Mouse (Mus musculus): ENCODE measurements around the gene Gabrg2.

- no peak for TF ChIP-seq POLR2A (IDR thresholded peaks at IDR 0.05; ENCODE audit: insufficient read depth, low read length)
- no peak for TF ChIP-seq EP300 (IDR thresholded peaks at IDR 0.05; ENCODE audit: insufficient read depth, low read depth, low read length)
Measured at GRCm38 (mm10) chr11:41968595-41968994, 32.1 kb downstream of the Gabrg2 start.
